Mouse (Mus musculus) left cerebral cortex, adult 18-20 months (tissue): Measurements from ENCODE around the gene Dtnbp1. TPM values are rescaled to one million over a fixed set of nuclear protein-coding genes. Genes with fewer than 3 reads are reported as not detected.

Source experiments
- DNase-seq, 2 experiments: peaks; one replicate each; pipeline ENCODE4 v3.0.0; 2021 to 2022; ENCODE audit warnings: low spot score in 2 of 2, mixed read lengths in 1 of 2
- total RNA-seq, 2 experiments: library from RNA; stranded (reverse); gene quantifications; 2 replicates each; pipeline ENCODE4 v1.2.3; 2021

Dtnbp1 gene
- total RNA-seq, 2 experiments from 2014 or later: 79.6 to 81.2 TPM

DNA sequence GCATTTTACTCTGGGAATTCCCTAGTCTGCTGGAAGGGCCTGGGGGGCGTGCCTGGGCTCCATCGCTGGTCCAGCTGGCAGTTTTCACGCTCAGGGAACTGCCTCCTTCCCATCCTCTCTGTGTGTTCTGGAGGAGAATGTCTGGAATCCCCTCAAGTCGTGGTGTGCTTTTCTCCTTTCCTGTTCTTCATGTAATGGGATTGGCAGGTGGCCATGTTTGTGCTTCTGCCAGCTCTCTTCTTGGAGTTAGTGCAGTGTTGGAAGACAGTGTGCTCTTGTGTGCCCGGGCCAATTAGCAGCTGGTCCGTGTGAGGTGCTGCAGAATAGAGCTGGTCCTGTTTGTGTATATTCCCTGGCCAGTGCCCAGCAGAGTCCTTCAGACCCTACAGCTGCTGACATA is 94.2 kb downstream of the Dtnbp1 start:
- DNase-seq: peak; percentile 89 to 91

- no peak for DNase-seq
Observed at GRCm38 (mm10) chr13:44906141-44906540, 95.8 kb downstream of the Dtnbp1 start.

GRCm38 (mm10) chr13:44904271-44904670 is 97.7 kb downstream of the Dtnbp1 start:
- DNase-seq: no peak

GRCm38 (mm10) chr13:44903416-44903815 is 98.5 kb downstream of the Dtnbp1 start:
- no peak for DNase-seq

- DNase-seq: no peak
Observed at GRCm38 (mm10) chr13:44902299-44902698, 99.6 kb downstream of the Dtnbp1 start.

- DNase-seq: no peak
Observed at GRCm38 (mm10) chr13:44896211-44896610, 105.7 kb downstream of the Dtnbp1 start.

DNA sequence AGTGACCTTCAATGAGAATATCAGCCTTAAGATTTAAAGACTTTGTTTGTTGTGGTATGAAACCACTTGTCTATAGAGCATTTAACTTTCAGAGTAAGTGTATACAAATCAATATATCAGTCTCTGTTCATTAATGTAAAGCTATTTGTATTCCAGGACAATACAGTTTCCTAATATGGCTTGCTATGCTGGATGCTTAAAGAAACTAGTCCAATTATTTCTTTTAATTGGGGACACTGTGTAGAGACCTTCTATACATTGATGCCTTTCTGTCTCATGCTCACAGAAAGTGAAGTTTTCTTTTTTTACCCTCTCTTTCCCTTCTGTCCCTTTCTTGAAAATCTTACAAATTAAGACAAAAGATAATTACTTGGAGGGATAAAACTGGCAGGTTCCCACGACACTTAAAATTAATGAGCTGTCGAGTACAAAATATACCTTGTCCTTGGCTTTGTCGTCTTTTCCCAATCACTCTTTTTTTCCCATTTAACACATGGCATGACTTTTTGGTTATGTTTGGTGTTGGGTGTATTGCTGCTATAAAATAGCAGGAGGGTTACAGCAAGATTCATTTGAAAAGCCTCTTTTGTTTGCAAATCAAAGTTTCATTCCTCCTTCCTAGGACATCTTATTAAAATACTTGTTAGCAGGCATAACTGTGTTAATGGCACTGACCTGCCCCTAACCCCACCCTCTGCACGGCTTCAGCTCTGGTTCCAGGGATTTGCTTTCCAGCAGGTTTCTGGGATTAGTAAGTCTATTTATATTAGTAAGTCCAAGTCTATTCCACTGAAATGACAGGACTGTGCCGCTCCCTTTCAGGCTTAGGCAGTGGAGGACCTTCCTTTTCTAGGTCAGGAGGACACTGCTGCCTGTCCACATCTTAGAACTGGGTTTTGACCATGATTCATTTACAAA is 109.9 kb downstream of the Dtnbp1 start:
- no peak for DNase-seq

- DNase-seq: no peak
Observed at GRCm38 (mm10) chr13:44890612-44891011, 111.3 kb downstream of the Dtnbp1 start.

DNA sequence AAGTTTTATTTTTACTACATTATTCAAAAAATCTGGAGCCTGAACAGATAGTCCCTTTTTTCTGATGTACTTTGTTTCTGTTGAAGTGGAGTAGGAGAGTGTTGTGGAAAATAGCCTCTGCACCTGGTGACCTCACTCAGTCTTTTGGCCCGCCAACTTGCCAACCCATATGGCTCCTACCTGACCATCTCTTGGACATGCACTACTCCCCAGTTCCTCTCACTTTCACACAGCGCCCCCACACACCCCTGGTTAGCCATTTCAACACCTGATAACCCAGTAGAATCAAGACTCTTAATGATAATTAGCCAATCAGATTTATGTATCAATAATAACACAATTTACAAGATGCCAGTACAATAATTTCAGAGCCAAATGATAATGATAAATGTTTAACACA is 115.7 kb downstream of the Dtnbp1 start:
- no peak for DNase-seq

DNA sequence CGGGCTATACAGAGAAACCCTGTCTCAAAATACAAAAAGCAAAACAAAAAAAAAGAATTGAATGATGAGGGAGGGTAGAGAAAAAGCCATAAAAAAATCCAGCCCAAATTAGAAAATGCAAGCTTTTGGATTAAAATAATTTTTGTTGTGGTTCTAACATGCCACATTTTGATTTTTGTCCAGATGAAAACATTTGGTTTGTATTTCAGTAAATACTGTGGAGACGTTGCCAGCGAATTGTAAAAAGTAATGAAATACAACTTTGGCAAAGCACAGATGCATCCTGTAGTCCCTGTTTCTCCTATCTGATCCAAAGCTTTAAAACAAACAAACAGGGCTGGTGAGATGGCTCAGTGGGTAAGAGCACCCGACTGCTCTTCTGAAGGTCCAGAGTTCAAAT is 120.9 kb downstream of the Dtnbp1 start:
- no peak for DNase-seq

- DNase-seq: no peak
Observed at GRCm38 (mm10) chr13:44876799-44877198, 125.1 kb downstream of the Dtnbp1 start.

Other genes with a start within 250 kb of the Dtnbp1 start
- gene Gm9817, start 76.5 kb upstream of the Dtnbp1 start, total RNA-seq: not detected